Mouse (Mus musculus) limb, embryonic 15.5 days (tissue): ENCODE data around the gene Sgpp2. TPM values are rescaled to one million over a fixed set of nuclear protein-coding genes. Genes with fewer than 3 reads are reported as not detected.
A peak's percentile ranks its signal among the peaks of the same experiment; 100 is the strongest.

Experiments
- ATAC-seq: fragments of 200-750 bp; cut with Nextera tagmentation; 2 replicates; pipeline ENCODE4 v1.8.0; 2017; ENCODE audit warnings: low read depth, moderate TSS enrichment; ENCODE audit not compliant: insufficient number of reproducible peaks, low FRiP score, low TSS enrichment
- H3K27ac ChIP-seq: fragments of 300-500 bp; sonication (generic); 2 replicates; pipeline ENCODE4 v1.5.1; 2015; ENCODE audit warnings: moderate library complexity, mild to moderate bottlenecking, inconsistent platforms
- H3K27me3 ChIP-seq: fragments of 300-500 bp; sonication (generic); 2 replicates; pipeline ENCODE4 v1.6.1; 2015; ENCODE audit warnings: inconsistent platforms
- H3K36me3 ChIP-seq: fragments of 300-500 bp; sonication (generic); 2 replicates; pipeline ENCODE4 v1.6.1; 2015; ENCODE audit warnings: inconsistent platforms
- H3K4me1 ChIP-seq: fragments of 300-500 bp; sonication (generic); 2 replicates; pipeline ENCODE4 v1.6.1; 2015; ENCODE audit warnings: inconsistent platforms
- H3K4me2 ChIP-seq: fragments of 300-500 bp; sonication (generic); 2 replicates; pipeline ENCODE4 v1.6.1; 2015; ENCODE audit warnings: mild to moderate bottlenecking, inconsistent platforms
- H3K4me3 ChIP-seq: fragments of 300-500 bp; sonication (generic); 2 replicates; pipeline ENCODE4 v1.5.1; 2015; ENCODE audit warnings: mild to moderate bottlenecking, inconsistent platforms
- H3K9ac ChIP-seq: fragments of 300-500 bp; sonication (generic); 2 replicates; pipeline ENCODE4 v1.6.1; 2015; ENCODE audit warnings: inconsistent platforms
- H3K9me3 ChIP-seq: fragments of 300-500 bp; sonication (generic); 2 replicates; pipeline ENCODE4 v1.6.1; 2016; ENCODE audit warnings: inconsistent platforms
- WGBS: fragments of 180-500 bp; shearing (Covaris S2); methylation state at CpG from one replicate; pipeline ENCODE4 v1.1.7; 2015; 5-methylcytosine and 5-hydroxymethylcytosine counted together
- polyA plus RNA-seq: library from polyadenylated mRNA; unstranded; fragments of >200 nt; fragmentation: Nextera tagmentation; extraction: Ambion mirVana; gene quantifications from 2 replicates; pipeline ENCODE4 v1.2.1, GENCODE M21; 2015

The Sgpp2 gene
- polyA plus RNA-seq, result 0.35 and 0.70 TPM in 2 replicates

DNA sequence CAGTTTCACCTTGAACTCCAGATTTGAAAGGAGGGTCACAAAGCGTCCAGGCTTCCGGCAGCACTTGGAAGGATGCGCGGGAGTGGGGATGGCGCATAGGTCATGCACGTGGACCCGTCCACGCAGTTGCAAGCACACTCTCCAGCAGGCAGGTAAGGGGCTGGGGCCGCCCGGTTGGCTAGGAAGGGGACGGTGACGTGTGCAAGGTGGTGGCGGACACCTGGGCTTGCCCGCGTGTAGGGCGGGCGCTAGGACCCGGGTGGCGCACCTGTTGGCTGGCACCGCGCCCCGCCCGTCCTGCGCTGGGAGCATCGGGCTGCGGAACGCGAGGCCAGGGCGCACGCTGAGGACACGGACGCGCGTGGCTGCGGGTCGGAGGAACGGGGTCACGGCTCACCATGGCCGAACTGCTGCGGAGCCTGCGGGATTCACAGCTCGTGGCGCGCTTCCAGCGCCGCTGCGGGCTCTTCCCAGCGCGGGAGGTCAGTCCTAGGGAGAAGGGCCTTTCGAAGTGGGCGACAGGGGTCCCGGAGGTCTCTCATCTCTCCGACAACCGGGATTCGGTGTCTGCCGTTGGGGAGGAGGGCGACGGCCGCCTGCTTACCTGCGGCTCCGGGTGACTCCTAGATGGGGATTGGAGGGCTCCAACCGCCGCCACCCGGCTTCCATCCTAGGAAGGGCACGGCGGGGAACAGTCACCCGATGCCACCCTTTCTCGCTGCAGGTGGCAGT is at the start of gene Sgpp2:
Gene Sgpp2 (plus strand): TSS at position 325 of the 732 bp plus-strand sequence.
- peaks cover 41% of the 10 kb centered on the region for H3K27me3 ChIP-seq
- peak within 1 kb of the TSS; percentile 97 for H3K4me2 ChIP-seq
- H3K36me3 ChIP-seq, result no peaks in the 10 kb centered on the region
- H3K4me1 ChIP-seq, result peaks cover 22% of the 10 kb centered on the region
- H3K9me3 ChIP-seq, result no peaks in the 10 kb centered on the region
- peak within 1 kb of the TSS; percentile 48 for H3K4me3 ChIP-seq
- WGBS, result under 1% methylated on average over 68 of the region's 68 CpGs
- no peak for ATAC-seq
- H3K9ac ChIP-seq, result no peak within 1 kb of the TSS
- H3K27ac ChIP-seq, result no peak within 1 kb of the TSS

GRCm38 (mm10) chr1:78267519-78267918 is 42.6 kb upstream of the Sgpp2 start:
- H3K9ac ChIP-seq, result no peak overlapping the region
- no peaks in the 10 kb centered on the region for H3K9me3 ChIP-seq
- H3K4me2 ChIP-seq, result no peak overlapping the region
- WGBS, result 62% methylated on average over 5 of the region's 5 CpGs
- ATAC-seq, result no peak
- no peaks in the 10 kb centered on the region for H3K4me1 ChIP-seq
- H3K4me3 ChIP-seq, result no peak overlapping the region
- no peaks in the 10 kb centered on the region for H3K36me3 ChIP-seq
- no peaks in the 10 kb centered on the region for H3K27me3 ChIP-seq
- no peak overlapping the region for H3K27ac ChIP-seq

DNA sequence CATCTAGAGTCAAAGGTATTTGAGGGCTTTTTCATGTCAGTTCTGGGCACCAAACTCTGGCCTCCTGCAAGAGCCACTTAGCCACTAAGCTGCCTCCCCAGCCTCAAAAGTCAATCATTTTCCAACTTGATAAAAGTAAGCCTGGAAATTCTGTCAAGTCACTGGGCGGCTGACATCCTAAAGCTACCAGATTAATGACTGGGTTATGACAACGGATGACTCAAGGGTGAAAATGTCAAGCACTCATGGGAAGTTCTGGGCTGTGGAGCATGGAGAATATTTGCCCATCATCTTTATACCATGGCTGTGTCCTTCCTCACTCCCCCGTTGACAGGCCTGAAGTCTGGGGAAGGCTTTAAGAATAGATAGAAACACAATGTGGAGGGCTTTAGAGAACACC is 37.2 kb upstream of the Sgpp2 start:
- Histone ChIP-seq H3K9me3 (no peaks in the 10 kb centered on the region), H3K4me1 (no peaks in the 10 kb centered on the region), H3K27me3 (no peaks in the 10 kb centered on the region), H3K4me3 (no peak overlapping the region), H3K9ac (no peak overlapping the region), H3K4me2 (no peak overlapping the region), H3K36me3 (no peaks in the 10 kb centered on the region), H3K27ac (no peak overlapping the region)
- no peak for ATAC-seq
- WGBS, result 80% methylated on average over 3 of the region's 3 CpGs

- H3K27me3 ChIP-seq, result no peaks in the 10 kb centered on the region
- no peak overlapping the region for H3K27ac ChIP-seq
- H3K36me3 ChIP-seq, result no peaks in the 10 kb centered on the region
- 33% methylated on average over 3 of the region's 3 CpGs for WGBS
- H3K9me3 ChIP-seq, result no peaks in the 10 kb centered on the region
- no peak for ATAC-seq
- H3K4me1 ChIP-seq, result 0 out of 2 replicates have a peak, but pooled peaks cover 5% of the 10 kb centered on the region
- no peak overlapping the region for H3K4me2 ChIP-seq
- H3K4me3 ChIP-seq, result no peak overlapping the region
- H3K9ac ChIP-seq, result no peak overlapping the region
Measured at GRCm38 (mm10) chr1:78279128-78279527, 31.0 kb upstream of the Sgpp2 start.

DNA sequence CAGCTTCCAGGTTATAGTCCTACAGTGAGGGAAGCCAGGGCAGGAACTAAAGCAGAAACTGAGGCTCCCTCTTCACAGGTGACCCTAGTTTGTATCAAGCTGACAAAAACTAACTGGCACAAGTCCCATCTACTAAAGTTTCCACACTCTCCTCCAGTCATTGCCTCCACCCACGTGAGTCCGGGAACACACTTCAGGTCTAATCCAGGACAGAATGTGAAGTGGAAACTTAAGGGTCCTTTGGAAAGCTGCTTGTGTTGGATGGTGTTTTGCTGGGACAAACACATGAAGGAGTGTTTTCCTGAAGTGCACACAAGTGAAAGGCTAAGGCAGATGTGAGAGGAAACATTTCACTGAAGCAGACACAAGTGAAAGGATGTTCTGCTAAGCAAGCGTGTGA is 17.7 kb upstream of the Sgpp2 start:
- no peaks in the 10 kb centered on the region for H3K4me1 ChIP-seq
- H3K9ac ChIP-seq, result no peak overlapping the region
- no peaks in the 10 kb centered on the region for H3K27me3 ChIP-seq
- H3K9me3 ChIP-seq, result no peaks in the 10 kb centered on the region
- no peak overlapping the region for H3K27ac ChIP-seq
- no peak overlapping the region for H3K4me3 ChIP-seq
- H3K4me2 ChIP-seq, result no peak overlapping the region
- H3K36me3 ChIP-seq, result no peaks in the 10 kb centered on the region
- ATAC-seq, result no peak
- 76% methylated on average over 3 of the region's 3 CpGs for WGBS

DNA sequence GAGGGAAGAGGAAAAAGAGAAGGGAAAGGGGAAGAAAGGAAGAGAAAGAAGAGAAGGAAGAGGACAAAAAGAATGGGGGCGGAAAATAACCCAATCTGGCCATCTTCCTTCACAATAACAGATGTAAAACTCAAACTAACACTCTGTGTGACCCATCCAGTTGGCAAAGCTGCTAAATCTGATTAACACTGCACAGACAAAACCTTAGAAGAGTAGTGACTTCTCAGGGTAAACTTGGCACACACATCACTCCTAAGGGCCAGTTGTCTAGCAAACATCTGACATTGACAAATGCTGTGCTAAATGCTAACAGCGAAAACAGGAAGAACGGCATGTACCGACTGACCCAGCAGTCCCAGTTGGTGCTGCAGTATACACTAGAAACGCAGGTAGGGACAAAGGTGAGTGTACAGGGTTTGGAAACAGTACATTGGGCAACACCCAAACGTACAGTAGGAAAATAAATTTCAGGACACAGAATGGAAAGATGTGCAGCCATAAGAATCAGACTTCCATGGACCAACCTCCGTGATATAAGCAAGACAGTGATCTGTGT is 10.4 kb upstream of the Sgpp2 start:
- no peaks in the 10 kb centered on the region for H3K4me1 ChIP-seq
- no peak overlapping the region for H3K4me2 ChIP-seq
- ATAC-seq, result no peak
- no peak overlapping the region for H3K9ac ChIP-seq
- no peak overlapping the region for H3K27ac ChIP-seq
- no peaks in the 10 kb centered on the region for H3K36me3 ChIP-seq
- 66% methylated on average over 7 of the region's 7 CpGs for WGBS
- no peaks in the 10 kb centered on the region for H3K9me3 ChIP-seq
- H3K4me3 ChIP-seq, result no peak overlapping the region
- H3K27me3 ChIP-seq, result no peaks in the 10 kb centered on the region

DNA sequence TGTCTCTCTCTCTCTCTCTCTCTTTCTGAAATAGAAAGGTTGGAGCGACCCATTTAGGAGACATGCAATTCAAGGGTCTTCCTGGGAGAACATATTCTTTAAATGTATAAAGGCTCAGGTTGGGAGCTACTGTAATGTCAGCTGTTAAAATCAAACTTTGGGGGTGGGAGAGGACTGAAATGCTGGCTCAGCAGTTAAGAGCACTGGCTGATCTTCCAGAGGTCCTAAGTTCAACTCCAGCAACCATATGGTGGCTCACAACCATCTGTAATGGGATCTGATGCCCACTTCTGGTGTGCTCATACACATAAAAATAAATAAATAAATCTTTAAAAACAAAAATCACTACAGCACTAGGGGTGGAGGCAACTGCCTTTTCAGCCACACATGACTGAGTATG is 1.5 kb upstream of the Sgpp2 start:
- Histone ChIP-seq H3K4me1 (peaks cover 22% of the 10 kb centered on the region), H3K27ac (no peak overlapping the region), H3K36me3 (no peaks in the 10 kb centered on the region), H3K9ac (no peak overlapping the region), H3K27me3 (peaks cover 41% of the 10 kb centered on the region), H3K9me3 (no peaks in the 10 kb centered on the region), H3K4me3 (no peak overlapping the region), H3K4me2 (no peak overlapping the region)
- no peak for ATAC-seq
- WGBS, result 74% methylated on average over 1 of the region's 1 CpGs

DNA sequence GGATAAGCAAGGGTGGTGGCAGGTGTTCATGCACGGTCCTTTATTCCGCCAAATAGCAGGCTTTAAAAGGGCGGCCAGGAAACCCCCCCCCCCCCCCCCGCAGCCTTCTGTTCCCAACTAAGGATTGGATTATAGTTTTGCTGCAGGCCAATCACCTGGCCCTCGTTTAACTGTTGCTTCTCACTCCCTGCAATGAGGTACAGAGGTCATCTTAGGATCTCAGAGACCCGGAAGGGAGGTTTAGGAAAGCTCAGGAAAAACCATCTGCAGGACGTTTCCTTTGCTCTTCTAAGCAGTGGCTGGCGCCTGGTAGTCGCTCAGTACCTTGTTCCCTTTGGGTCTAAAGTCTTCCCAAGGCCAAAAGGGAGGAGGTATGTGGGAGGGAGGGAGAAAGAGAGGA is 865 bp upstream of the Sgpp2 start:
- Histone ChIP-seq H3K27me3 (peaks cover 41% of the 10 kb centered on the region), H3K9ac (no peak overlapping the region), H3K36me3 (no peaks in the 10 kb centered on the region), H3K4me1 (peaks cover 22% of the 10 kb centered on the region), H3K4me3 (no peak overlapping the region), H3K4me2 (no peak overlapping the region), H3K9me3 (no peaks in the 10 kb centered on the region), H3K27ac (no peak overlapping the region)
- no peak for ATAC-seq
- WGBS, result 1% methylated on average over 9 of the region's 9 CpGs

- H3K36me3 ChIP-seq, result no peaks in the 10 kb centered on the region
- H3K9me3 ChIP-seq, result no peaks in the 10 kb centered on the region
- no peak overlapping the region for H3K27ac ChIP-seq
- H3K4me2 ChIP-seq, result peak overlapping the region; percentile 97
- ATAC-seq, result no peak
- peak overlapping the region; percentile 48 for H3K4me3 ChIP-seq
- H3K4me1 ChIP-seq, result peaks cover 22% of the 10 kb centered on the region
- WGBS, result under 1% methylated on average over 17 of the region's 17 CpGs
- H3K9ac ChIP-seq, result no peak overlapping the region
- H3K27me3 ChIP-seq, result peaks cover 41% of the 10 kb centered on the region
Measured at GRCm38 (mm10) chr1:78310861-78311341, 756 bp downstream of the Sgpp2 start.

DNA sequence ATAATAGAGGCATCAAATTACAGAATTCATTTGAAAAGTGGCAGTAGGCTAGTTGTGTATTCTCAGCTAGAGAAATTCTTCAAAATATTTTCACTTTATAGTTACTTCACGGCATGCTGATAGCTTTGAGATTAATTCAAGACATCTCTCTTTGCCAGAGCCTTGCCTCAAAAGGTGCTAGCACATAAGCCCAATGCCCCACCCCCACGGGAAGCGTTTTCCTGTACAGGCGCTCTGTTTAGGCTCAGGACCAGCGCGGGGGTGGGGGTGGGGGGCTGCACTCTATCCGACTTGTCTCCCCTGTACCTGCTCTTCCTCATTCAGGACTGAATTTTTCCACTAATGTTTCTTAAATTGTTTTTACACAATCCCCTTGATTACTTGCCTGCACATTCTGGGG is 1.3 kb downstream of the Sgpp2 start:
- no peak for ATAC-seq
- Histone ChIP-seq H3K27me3 (peaks cover 41% of the 10 kb centered on the region), H3K4me3 (no peak overlapping the region)

DNA sequence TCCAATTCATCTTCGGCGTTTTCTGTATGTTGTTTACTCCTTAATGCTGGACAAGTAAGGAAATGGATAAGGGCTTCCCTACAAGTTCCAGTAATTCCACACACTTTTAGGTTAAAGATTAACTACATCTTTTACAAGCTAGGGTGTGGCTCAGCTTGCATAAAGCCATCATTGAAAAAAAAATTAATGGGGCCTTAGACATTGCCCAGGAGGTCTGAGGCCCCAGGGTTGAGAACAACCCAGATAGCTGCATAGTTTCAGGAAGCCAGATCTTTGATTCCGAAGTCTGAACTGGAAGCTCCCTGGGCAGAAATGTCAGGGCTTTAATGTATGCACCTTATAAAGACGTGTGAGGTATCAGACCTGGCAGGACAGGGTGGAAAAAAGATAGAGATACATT is 2.8 kb downstream of the Sgpp2 start:
- Histone ChIP-seq H3K27me3 (peaks cover 39% of the 10 kb centered on the region), H3K27ac (no peak overlapping the region), H3K9me3 (no peaks in the 10 kb centered on the region), H3K9ac (no peak overlapping the region), H3K36me3 (no peaks in the 10 kb centered on the region), H3K4me1 (peaks cover 22% of the 10 kb centered on the region), H3K4me2 (no peak overlapping the region), H3K4me3 (no peak overlapping the region)
- ATAC-seq, result no peak
- 48% methylated on average over 4 of the region's 4 CpGs for WGBS

More for the DNA sequence above, 1.3 kb downstream of the Sgpp2 start:
- no peaks in the 10 kb centered on the region for H3K9me3 ChIP-seq
- H3K4me2 ChIP-seq, result no peak overlapping the region
- H3K36me3 ChIP-seq, result no peaks in the 10 kb centered on the region
- peaks cover 22% of the 10 kb centered on the region for H3K4me1 ChIP-seq
- H3K9ac ChIP-seq, result no peak overlapping the region
- no peak overlapping the region for H3K27ac ChIP-seq
- 1% methylated on average over 7 of the region's 7 CpGs for WGBS

DNA sequence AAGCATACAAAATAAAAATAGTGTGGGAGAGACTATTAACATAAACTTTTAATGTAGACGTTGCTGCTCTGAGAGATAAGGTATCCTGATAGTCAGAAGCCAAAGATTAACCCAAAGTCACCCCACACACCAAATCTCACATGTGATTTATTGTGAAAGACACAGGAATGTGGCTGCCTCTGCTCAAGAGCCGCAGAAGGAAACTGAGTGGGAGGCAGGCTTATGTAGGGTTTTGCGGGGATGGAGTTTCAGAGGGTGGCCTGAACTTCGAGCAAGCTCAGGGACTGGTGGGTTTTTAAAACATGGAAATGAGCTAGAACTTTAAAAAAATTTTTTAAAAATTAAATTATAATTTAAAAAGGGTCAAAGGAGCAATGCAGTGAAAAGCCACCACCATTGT is 3.8 kb downstream of the Sgpp2 start:
- Histone ChIP-seq H3K4me3 (no peak overlapping the region), H3K4me2 (no peak overlapping the region), H3K36me3 (no peaks in the 10 kb centered on the region), H3K9me3 (no peaks in the 10 kb centered on the region), H3K9ac (no peak overlapping the region), H3K27ac (no peak overlapping the region), H3K27me3 (peaks cover 31% of the 10 kb centered on the region), H3K4me1 (peaks cover 22% of the 10 kb centered on the region)
- ATAC-seq, result no peak
- 60% methylated on average over 4 of the region's 4 CpGs for WGBS
